Mouse (Mus musculus) neural tube, embryonic 15.5 days (tissue): ENCODE data around the gene Gm21411. TPM values are rescaled to one million over a fixed set of nuclear protein-coding genes. Genes with fewer than 3 reads are reported as not detected.
"Not testable (repeated sequence)": the region's sequence is repeated elsewhere in the genome, so short reads cannot be mapped to it uniquely, and the experiment has no call there.

ENCODE experiments used
- ATAC-seq: fragments of 200-750 bp; cut with Nextera tagmentation; 2 replicates; pipeline ENCODE4 v1.8.0; 2017; ENCODE audit warnings: mild to moderate bottlenecking, moderate TSS enrichment, moderate library complexity; ENCODE audit not compliant: low FRiP score
- H3K27ac ChIP-seq: fragments of 300-500 bp; sonication (generic); replicated peaks from 2 replicates; pipeline ENCODE4 v1.5.1; 2015; ENCODE audit warnings: mild to moderate bottlenecking, inconsistent platforms
- H3K27me3 ChIP-seq: fragments of 300-500 bp; sonication (generic); replicated peaks from 2 replicates; pipeline ENCODE4 v1.6.1; 2015; ENCODE audit warnings: inconsistent platforms
- H3K36me3 ChIP-seq: fragments of 300-500 bp; sonication (generic); 2 replicates; pipeline ENCODE4 v1.6.1; 2015; ENCODE audit warnings: inconsistent platforms
- H3K4me1 ChIP-seq: fragments of 300-500 bp; sonication (generic); 2 replicates; pipeline ENCODE4 v1.6.1; 2015; ENCODE audit warnings: inconsistent platforms
- H3K4me2 ChIP-seq: fragments of 300-500 bp; sonication (generic); 2 replicates; pipeline ENCODE4 v1.6.1; 2015; ENCODE audit warnings: inconsistent platforms, mild to moderate bottlenecking, moderate library complexity
- H3K4me3 ChIP-seq: fragments of 300-500 bp; sonication (generic); replicated peaks from 2 replicates; pipeline ENCODE4 v1.5.1; 2015; ENCODE audit warnings: mild to moderate bottlenecking, inconsistent platforms
- H3K9ac ChIP-seq: fragments of 300-500 bp; sonication (generic); replicated peaks from 2 replicates; pipeline ENCODE4 v1.6.1; 2015; ENCODE audit warnings: mild to moderate bottlenecking, inconsistent platforms
- H3K9me3 ChIP-seq: fragments of 300-500 bp; sonication (generic); replicated peaks from 2 replicates; pipeline ENCODE4 v1.6.1; 2016; ENCODE audit warnings: inconsistent platforms
- WGBS: fragments of 180-500 bp; shearing (Covaris S2); methylation state at CpG from one replicate; pipeline ENCODE4 v1.1.7; 2015; ENCODE audit warnings: mixed read lengths; 5-methylcytosine and 5-hydroxymethylcytosine counted together
- polyA plus RNA-seq: library from polyadenylated mRNA; unstranded; fragments of >200 nt; fragmentation: Nextera tagmentation; extraction: Ambion mirVana; gene quantifications from 2 replicates; pipeline ENCODE4 v1.2.1, GENCODE M21; 2015

Gene Gm21411
- polyA plus RNA-seq = not detected in 2 replicates

DNA sequence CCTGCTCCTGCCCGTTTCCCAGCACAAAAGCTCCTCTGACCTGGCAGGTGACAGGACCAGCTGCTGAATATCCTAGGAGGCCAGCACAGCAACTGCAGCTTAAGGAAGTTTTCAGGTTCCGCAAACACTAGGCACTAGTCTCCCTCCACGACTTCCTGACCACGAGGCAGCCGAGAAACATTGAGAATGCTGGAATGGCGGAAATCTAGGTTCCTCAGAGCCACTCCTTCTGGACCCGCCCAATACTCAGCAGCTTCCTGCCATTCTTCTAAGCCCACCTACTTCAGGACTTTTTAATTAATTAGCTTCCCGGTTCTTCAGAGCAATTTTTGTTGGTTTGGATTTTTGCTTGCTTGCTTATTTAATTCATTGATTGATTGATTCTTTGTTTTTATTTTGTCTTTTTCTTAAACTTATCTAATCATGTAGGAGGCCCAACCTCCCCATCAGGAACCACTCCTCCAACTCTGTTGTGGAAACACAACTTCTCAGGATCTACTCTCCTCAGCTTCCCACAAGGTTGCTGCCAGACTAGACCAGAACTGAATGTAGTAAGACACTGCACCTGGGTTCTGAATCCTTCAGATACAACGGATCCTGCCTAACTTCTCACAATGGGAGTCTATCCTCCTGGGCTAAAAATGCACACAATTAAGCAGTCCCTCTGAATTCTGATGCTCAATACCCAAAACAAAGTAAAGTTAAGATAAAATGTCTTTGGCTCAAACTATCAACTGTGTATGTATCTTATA is at the start of gene Gm21411:
TSS of gene Gm21411 (minus strand) at position 205 of the 752 bp plus-strand sequence.
- H3K4me2 ChIP-seq, H3K27me3 ChIP-seq, H3K4me1 ChIP-seq, H3K9me3 ChIP-seq, H3K9ac ChIP-seq, H3K36me3 ChIP-seq, H3K4me3 ChIP-seq, ATAC-seq, H3K27ac ChIP-seq: not testable (repeated sequence)
- 82% methylated on average over 9 of the region's 9 CpGs for WGBS

GRCm38 (mm10) chr4:146941691-146942090 is 32.3 kb upstream of the Gm21411 start:
- not testable (repeated sequence) for H3K27ac ChIP-seq, H3K27me3 ChIP-seq, H3K4me3 ChIP-seq, H3K36me3 ChIP-seq, ATAC-seq, H3K4me2 ChIP-seq, H3K9ac ChIP-seq, H3K4me1 ChIP-seq
- 56% methylated on average over 32 of the region's 32 CpGs for WGBS
- peaks cover 14% of the 10 kb centered on the region for H3K9me3 ChIP-seq

DNA sequence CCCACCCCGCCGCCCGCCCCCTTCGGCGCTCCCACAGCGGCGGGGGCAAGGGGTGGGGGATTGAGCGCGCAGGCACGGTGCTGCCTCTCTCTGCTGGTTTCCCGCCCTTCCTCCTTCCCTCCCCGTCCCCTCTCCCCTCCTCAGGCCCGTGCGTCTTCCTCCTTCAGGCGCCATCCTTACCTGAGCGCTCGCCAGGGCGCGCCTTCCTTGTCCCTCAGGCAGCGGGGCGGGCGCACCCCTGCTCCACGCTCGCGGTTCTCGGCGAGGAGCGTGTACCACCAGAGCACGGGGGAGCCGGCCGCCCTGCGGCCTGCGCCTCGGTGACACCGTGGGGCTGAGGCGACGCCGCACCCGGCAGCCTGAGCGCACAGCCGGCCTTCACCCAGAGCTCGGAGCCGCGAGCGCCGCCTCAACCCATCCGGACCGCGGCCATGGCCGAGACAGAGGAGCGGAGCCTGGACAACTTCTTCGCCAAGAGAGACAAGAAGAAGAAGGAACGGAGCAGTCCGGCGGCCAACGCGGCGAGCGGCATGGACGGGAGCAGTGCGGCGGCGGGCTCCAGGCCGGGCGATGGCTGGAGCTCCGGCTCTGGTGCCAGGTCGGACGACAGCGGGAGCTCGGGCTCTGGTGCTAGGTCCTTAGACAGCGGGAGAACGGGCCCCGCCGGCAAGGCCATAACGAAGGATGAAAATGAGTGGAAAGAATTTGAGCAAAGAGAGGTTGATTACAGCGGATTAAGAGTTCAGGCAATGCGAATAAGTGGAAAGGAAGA is 23.1 kb upstream of the Gm21411 start:
- H3K9me3 ChIP-seq = peaks cover 21% of the 10 kb centered on the region; the same call in 1 of the 2 replicates
- H3K27ac ChIP-seq = no peak overlapping the region
- WGBS = 8% methylated on average over 77 of the region's 77 CpGs
- peak; percentile 82 for ATAC-seq
- H3K27me3 ChIP-seq = no peaks in the 10 kb centered on the region
- H3K36me3 ChIP-seq = no peaks in the 10 kb centered on the region
- H3K4me2 ChIP-seq = peak overlapping the region; percentile 50
- H3K4me1 ChIP-seq = no peaks in the 10 kb centered on the region
- no peak overlapping the region for H3K9ac ChIP-seq
- H3K4me3 ChIP-seq = peak overlapping the region; percentile 30

GRCm38 (mm10) chr4:146915196-146915595 is 5.8 kb upstream of the Gm21411 start:
- Histone ChIP-seq H3K27ac (no peak overlapping the region), H3K4me2 (no peak overlapping the region), H3K4me1 (no peaks in the 10 kb centered on the region), H3K9me3 (peaks cover 22% of the 10 kb centered on the region), H3K36me3 (no peaks in the 10 kb centered on the region), H3K27me3 (no peaks in the 10 kb centered on the region), H3K4me3 (no peak overlapping the region), H3K9ac (no peak overlapping the region)
- no peak for ATAC-seq
- 88% methylated on average over 3 of the region's 3 CpGs for WGBS

DNA sequence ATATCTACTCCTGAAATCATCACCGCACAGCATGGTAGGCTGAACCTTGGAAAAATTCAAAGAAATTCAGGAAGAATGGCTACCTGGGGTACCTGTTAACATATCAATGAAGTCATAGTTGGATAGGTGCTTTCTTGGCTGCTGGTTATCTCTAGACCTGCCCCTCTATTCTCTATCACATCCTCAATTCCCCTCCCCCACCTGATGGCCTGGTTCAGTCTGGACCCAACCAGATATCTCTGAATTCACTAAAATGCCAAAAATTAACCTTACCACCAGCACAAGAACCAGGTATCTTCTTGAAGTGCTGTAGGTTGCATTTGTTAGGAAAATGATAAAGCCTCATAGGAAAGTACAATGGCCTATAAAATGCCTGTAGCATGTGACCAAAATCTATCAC is 1.3 kb downstream of the Gm21411 start:
- 97% methylated on average over 1 of the region's 1 CpGs for WGBS
- H3K9me3 ChIP-seq, H3K27me3 ChIP-seq, ATAC-seq, H3K4me1 ChIP-seq, H3K27ac ChIP-seq, H3K9ac ChIP-seq, H3K4me3 ChIP-seq, H3K4me2 ChIP-seq, H3K36me3 ChIP-seq: not testable (repeated sequence)

GRCm38 (mm10) chr4:146904782-146905181 is 4.6 kb downstream of the Gm21411 start:
- H3K4me3 ChIP-seq, H3K9me3 ChIP-seq, H3K4me2 ChIP-seq, H3K27ac ChIP-seq, H3K36me3 ChIP-seq, H3K9ac ChIP-seq, H3K4me1 ChIP-seq, ATAC-seq, H3K27me3 ChIP-seq: not testable (repeated sequence)
- 82% methylated on average over 2 of the region's 2 CpGs for WGBS

- 62% methylated on average over 3 of the region's 3 CpGs for WGBS
- H3K36me3 ChIP-seq = not testable (repeated sequence)
Observed at GRCm38 (mm10) chr4:146903126-146903525, 6.3 kb downstream of the Gm21411 start.

More at GRCm38 (mm10) chr4:146903126-146903525, 6.3 kb downstream of the Gm21411 start:
- ATAC-seq, H3K9ac ChIP-seq, H3K4me2 ChIP-seq, H3K4me3 ChIP-seq, H3K4me1 ChIP-seq, H3K9me3 ChIP-seq, H3K27ac ChIP-seq, H3K27me3 ChIP-seq: not testable (repeated sequence)

Other genes with a start within 250 kb of the Gm21411 start
- 0.14 and 0.15 TPM in 2 replicates for gene Zfp989, start 62.4 kb upstream of the Gm21411 start, polyA plus RNA-seq
- gene Rex2, start 112.3 kb upstream of the Gm21411 start, polyA plus RNA-seq = not detected in 2 replicates
- gene Zfp991, start 222.4 kb upstream of the Gm21411 start, polyA plus RNA-seq = 4.4 and 5.8 TPM in 2 replicates